Mouse (Mus musculus) brain, embryonic 14.5 days (tissue): ENCODE measurements around the gene Glyctk.

Experiments used
- CTCF ChIP-seq: fragments of 200-500 bp; IDR thresholded peaks from 2 replicates; pipeline ENCODE4 v1.5.1; 2012; ENCODE audit warnings: inconsistent platforms, mild to moderate bottlenecking, moderate library complexity, borderline replicate concordance; ENCODE audit not compliant: insufficient read depth, insufficient read length; ENCODE audit errors: extremely low read depth
- POLR2A ChIP-seq: fragments of 200-500 bp; IDR thresholded peaks from 2 replicates; pipeline ENCODE4 v1.6.1; 2012; ENCODE audit warnings: mild to moderate bottlenecking, inconsistent platforms, borderline replicate concordance; ENCODE audit not compliant: poor library complexity, insufficient read depth, insufficient read length, severe bottlenecking; ENCODE audit errors: extremely low read depth

- TF ChIP-seq CTCF (no peak), POLR2A (no peak)
These were observed 15.4 kb upstream of the Glyctk start for GRCm38 (mm10) chr9:106173363-106173762.
